Mouse (Mus musculus) brain, adult 10 weeks (tissue): Measurements from ENCODE around the gene Wnt16. TPM values are rescaled to one million over a fixed set of nuclear protein-coding genes. Genes with fewer than 3 reads are reported as not detected.

Experiments used
- polyA plus RNA-seq: library from polyadenylated mRNA; stranded (reverse); fragments of 350-450 nt; fragmentation: Illumina TruSeq; extraction: RNeasy Lipid Tissue Mini Kit (QIAGEN cat#74804); gene quantifications from one replicate; pipeline ENCODE4 v1.2.3, GENCODE M21; 2015; ENCODE audit warnings: low read depth, low replicate concordance

The Wnt16 gene
- polyA plus RNA-seq: 0.67 TPM

DNA sequence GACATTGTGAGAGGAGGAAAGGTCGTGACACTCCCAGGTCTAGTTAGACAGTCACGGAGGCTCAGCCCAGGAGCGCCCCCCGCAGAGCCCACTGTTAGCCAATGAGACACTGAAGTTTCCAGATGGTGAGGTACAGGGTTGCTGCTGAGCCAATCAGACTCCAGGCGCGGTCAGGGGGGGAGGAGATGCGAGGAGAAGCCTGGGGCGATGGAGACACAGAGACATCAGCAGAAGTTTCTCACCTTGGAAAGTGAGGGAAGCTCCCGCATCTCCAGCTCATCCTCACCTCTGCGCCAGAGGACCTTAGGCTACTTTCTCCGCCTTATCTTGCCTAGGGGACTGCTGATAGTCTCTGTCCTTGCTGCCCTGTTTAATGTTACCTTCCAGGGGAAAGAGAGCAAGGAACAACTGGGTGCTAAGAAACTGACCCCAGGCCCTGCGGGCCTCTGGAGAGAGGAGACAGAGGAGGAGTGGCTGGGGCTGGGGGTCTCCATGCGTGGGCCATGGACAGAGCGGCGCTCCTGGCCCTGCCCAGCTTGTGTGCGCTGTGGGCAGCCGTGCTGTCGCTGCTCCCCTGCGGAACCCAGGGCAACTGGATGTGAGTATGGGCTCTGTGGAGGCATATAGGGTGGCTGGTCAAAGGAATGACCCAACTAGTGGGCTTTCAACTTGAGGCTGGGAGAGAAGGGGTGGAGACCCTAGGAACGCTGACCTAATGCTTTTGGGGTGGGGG lies at the start of gene Wnt16:
TSS of gene Wnt16 (plus strand) at position 224 of the 733 bp plus-strand sequence.

Other genes with a start within 250 kb of the Wnt16 start
- 52.8 TPM for gene Fam3c, start 68.0 kb downstream of the Wnt16 start, polyA plus RNA-seq